Mouse (Mus musculus): ENCODE measurements around the gene Npas1. TPM values are rescaled to one million over a fixed set of nuclear protein-coding genes. Genes with fewer than 3 reads are reported as not detected.

Gene Npas1
- total and polyA plus RNA-seq, 3 experiments, result 0.08 to 1.3 TPM; not detected in 1

GRCm38 (mm10) chr7:16524308-16524707 is 46.8 kb upstream of the Npas1 start:
- Histone ChIP-seq H3K27ac (ENCODE audit: control insufficient read depth, low read depth, low read length) (no peak overlapping the region), H3K9me3 (replicated peaks; ENCODE audit: insufficient read depth, low read length) (no peaks in the 10 kb centered on the region), H3K4me3 (ENCODE audit: control insufficient read depth in 1 of 2, insufficient read depth in 1 of 2, low read depth in 2 of 2, low read length in 2 of 2) (no peak overlapping the region), H3K4me1 (ENCODE audit: control insufficient read depth in 1 of 2, insufficient read depth in 2 of 2, low read length in 2 of 2) (no peaks in the 10 kb centered on the region), H3K27me3 (ENCODE audit: control insufficient read depth in 1 of 2, insufficient read depth in 2 of 2, low read length in 2 of 2) (no peaks in the 10 kb centered on the region), H3K36me3 (ENCODE audit: control insufficient read depth in 1 of 2, insufficient read depth in 2 of 2, low read length in 2 of 2) (no peaks in the 10 kb centered on the region; a peak in 1 of 4 replicates), H3K9ac (ENCODE audit: control insufficient read depth, low read depth, low read length, poor library complexity, severe bottlenecking) (no peak overlapping the region), H3K79me2 (ENCODE audit: control insufficient read depth, insufficient read depth, low read length, poor library complexity) (no peaks in the 10 kb centered on the region)
- TF ChIP-seq MAZ (IDR thresholded peaks at IDR 0.05; ENCODE audit: low read depth, low read length), result no peak
- no peak for TF ChIP-seq SMC3 (IDR thresholded peaks at IDR 0.05; ENCODE audit: low read depth, low read length)
- TF ChIP-seq GABPA (IDR thresholded peaks at IDR 0.05; ENCODE audit: low read depth, low read length), result no peak
- TF ChIP-seq TAL1 (IDR thresholded peaks at IDR 0.05; ENCODE audit: low read length), result no peak
- no peak for TF ChIP-seq EP300 (IDR thresholded peaks at IDR 0.05; ENCODE audit: low read depth in 1 of 2, low read length in 2 of 2)
- TF ChIP-seq MYC (IDR thresholded peaks at IDR 0.05; ENCODE audit: low read depth, low read length), result no peak
- no peak for TF ChIP-seq RAD21 (IDR thresholded peaks at IDR 0.05; ENCODE audit: low read depth, low read length)
- no peak for TF ChIP-seq RCOR1 (IDR thresholded peaks at IDR 0.05; ENCODE audit: low read depth, low read length)
- no peak for TF ChIP-seq CHD1 (IDR thresholded peaks at IDR 0.05; ENCODE audit: low read depth, low read length)
- DNase-seq (ENCODE audit: low read depth, low spot score), result no peak

- no peak for DNase-seq (ENCODE audit: low read depth, low spot score)
- no peak for TF ChIP-seq SIN3A (IDR thresholded peaks at IDR 0.05; ENCODE audit: low read length)
- TF ChIP-seq RCOR1 (IDR thresholded peaks at IDR 0.05; ENCODE audit: low read depth, low read length), result no peak
- TF ChIP-seq JUND (IDR thresholded peaks at IDR 0.05; ENCODE audit: low read depth, low read length), result no peak
- TF ChIP-seq CHD2 (IDR thresholded peaks at IDR 0.05; ENCODE audit: low read length), result no peak
- TF ChIP-seq TAL1 (IDR thresholded peaks at IDR 0.05; ENCODE audit: low read length), result no peak
- TF ChIP-seq SMC3 (IDR thresholded peaks at IDR 0.05; ENCODE audit: low read depth, low read length), result no peak
- TF ChIP-seq GABPA (IDR thresholded peaks at IDR 0.05; ENCODE audit: low read depth, low read length), result no peak
- TF ChIP-seq TCF12 (IDR thresholded peaks at IDR 0.05; ENCODE audit: low read depth, low read length), result no peak
- TF ChIP-seq HCFC1 (IDR thresholded peaks at IDR 0.05; ENCODE audit: low read depth, low read length), result no peak
- TF ChIP-seq CHD1 (IDR thresholded peaks at IDR 0.05; ENCODE audit: low read depth, low read length), result no peak
- TF ChIP-seq NRF1 (IDR thresholded peaks at IDR 0.05; ENCODE audit: insufficient read depth, low read depth, low read length, poor library complexity, severe bottlenecking), result no peak
- TF ChIP-seq E2F4 (IDR thresholded peaks at IDR 0.05; ENCODE audit: borderline replicate concordance, low read depth, low read length), result no peak
- TF ChIP-seq UBTF (IDR thresholded peaks at IDR 0.05; ENCODE audit: borderline replicate concordance, insufficient read depth, low read depth, low read length), result no peak
- TF ChIP-seq BHLHE40 (IDR thresholded peaks at IDR 0.05; ENCODE audit: borderline replicate concordance, low read depth, low read length), result no peak
- TF ChIP-seq MYB (IDR thresholded peaks at IDR 0.05; ENCODE audit: low read depth, low read length), result no peak
- TF ChIP-seq POLR2AphosphoS5 (IDR thresholded peaks at IDR 0.05; ENCODE audit: borderline replicate concordance, low read depth, low read length), result no peak
- TF ChIP-seq GATA1 (IDR thresholded peaks at IDR 0.05; ENCODE audit: low read depth, low read length), result no peak
- no peak for TF ChIP-seq MEF2A (IDR thresholded peaks at IDR 0.05; ENCODE audit: extremely low read depth, insufficient replicate concordance, low read depth, low read length, poor library complexity, severe bottlenecking)
- TF ChIP-seq POLR2AphosphoS2 (IDR thresholded peaks at IDR 0.05; ENCODE audit: low read length), result no peak
- no peak for TF ChIP-seq TBP (IDR thresholded peaks at IDR 0.05; ENCODE audit: low read depth, low read length)
- no peak overlapping the region for H3K27ac ChIP-seq (ENCODE audit: control insufficient read depth, low read depth, low read length)
- no peak overlapping the region for H3K9ac ChIP-seq (ENCODE audit: control insufficient read depth, low read depth, low read length, poor library complexity, severe bottlenecking)
- no peaks in the 10 kb centered on the region for H3K9me3 ChIP-seq (replicated peaks; ENCODE audit: insufficient read depth, low read length)
- H3K36me3 ChIP-seq (ENCODE audit: control insufficient read depth in 1 of 2, insufficient read depth in 2 of 2, low read length in 2 of 2), result no peaks in the 10 kb centered on the region; a peak in 1 of 4 replicates
- H3K27me3 ChIP-seq (ENCODE audit: control insufficient read depth in 1 of 2, insufficient read depth in 2 of 2, low read length in 2 of 2), result no peaks in the 10 kb centered on the region
- no peaks in the 10 kb centered on the region for H3K79me2 ChIP-seq (ENCODE audit: control insufficient read depth, insufficient read depth, low read length, poor library complexity)
- no peaks in the 10 kb centered on the region for H3K4me1 ChIP-seq (ENCODE audit: control insufficient read depth in 1 of 2, insufficient read depth in 2 of 2, low read length in 2 of 2)
- no peak overlapping the region for H3K4me3 ChIP-seq (ENCODE audit: control insufficient read depth in 1 of 2, insufficient read depth in 1 of 2, low read depth in 2 of 2, low read length in 2 of 2)
Measured at GRCm38 (mm10) chr7:16519310-16519709, 41.8 kb upstream of the Npas1 start.
